ENCODE assay signal across 20 mouse cellular contexts in genomic region chr2:166266915-166267314, GRCm38 (mm10).
"Had no signal": no experiment of that assay in that cellular context is flagged by ENCODE, and none has a peak within 500 bp of the region (broad histone marks: within the 10 kb centered on the region; RNA-seq: fewer than 3 reads in every experiment).

No protein-coding gene starts in this region.

- H3K36me3 ChIP-seq: kidney, embryonic 15.5 days; limb, embryonic 12.5 days; liver, embryonic 13.5 days; neural tube, embryonic 13.5 days; stomach, embryonic 15.5 days had no signal

- H3K27ac ChIP-seq: kidney, embryonic 15.5 days; left cerebral cortex, adult 2 months; limb, embryonic 12.5 days; liver, embryonic 13.5 days; neural tube, embryonic 13.5 days; stomach, embryonic 15.5 days had no signal

- ATAC-seq: midbrain, embryonic 16.5 days had no signal

- DNase-seq: kidney, adult 8-10 months; kidney, postnatal 10 days; kidney, postnatal 36 days; layer of hippocampus, postnatal 36 days; liver, embryonic 13.5 days; lung, adult 2 months; lung, postnatal 14 days; lung, postnatal 4 days; right cerebral cortex, postnatal 14 days; right cerebral cortex, postnatal 4 days; spleen, adult 18-20 months; thymus, postnatal 36 days had no signal

- H3K4me2 ChIP-seq: kidney, embryonic 15.5 days; limb, embryonic 12.5 days; liver, embryonic 13.5 days; midbrain, embryonic 11.5 days; neural tube, embryonic 13.5 days; stomach, embryonic 15.5 days had no signal

- H3K9ac ChIP-seq: kidney, embryonic 15.5 days; limb, embryonic 12.5 days; liver, embryonic 13.5 days; neural tube, embryonic 13.5 days; stomach, embryonic 15.5 days had no signal

- H3K9me3 ChIP-seq: kidney, embryonic 15.5 days; limb, embryonic 12.5 days; liver, embryonic 13.5 days; neural tube, embryonic 13.5 days; stomach, embryonic 15.5 days had no signal

- H3K27me3 ChIP-seq: kidney, embryonic 15.5 days; limb, embryonic 12.5 days; liver, embryonic 13.5 days; neural tube, embryonic 13.5 days; stomach, embryonic 15.5 days had no signal

- H3K4me3 ChIP-seq: kidney, embryonic 15.5 days; left cerebral cortex, adult 2 months; limb, embryonic 12.5 days; liver, embryonic 13.5 days; myocyte; neural tube, embryonic 13.5 days; stomach, embryonic 15.5 days had no signal
